Mouse (Mus musculus) left cerebral cortex, adult 8-10 months (tissue): ENCODE results near the gene Ilk. TPM values are rescaled to one million over a fixed set of nuclear protein-coding genes. Genes with fewer than 3 reads are reported as not detected.
"Not testable (repeated sequence)": the region's sequence is repeated elsewhere in the genome, so short reads cannot be mapped to it uniquely, and the experiment has no call there.

Experiments used
- DNase-seq, 2 experiments: peaks; one replicate each; pipeline ENCODE4 v3.0.0; 2022; ENCODE audit warnings: low spot score in 2 of 2
- total RNA-seq, 4 experiments: library from RNA; stranded (reverse); gene quantifications; 2 replicates each; pipeline ENCODE4 v1.2.4; 2022

The Ilk gene
- total RNA-seq, 4 experiments from 2014 or later = 74.3 to 83.2 (median 81.6) TPM

GRCm38 (mm10) chr7:105742539-105743215 is 6.3 kb downstream of the Ilk start:
- not testable (repeated sequence) for DNase-seq

DNA sequence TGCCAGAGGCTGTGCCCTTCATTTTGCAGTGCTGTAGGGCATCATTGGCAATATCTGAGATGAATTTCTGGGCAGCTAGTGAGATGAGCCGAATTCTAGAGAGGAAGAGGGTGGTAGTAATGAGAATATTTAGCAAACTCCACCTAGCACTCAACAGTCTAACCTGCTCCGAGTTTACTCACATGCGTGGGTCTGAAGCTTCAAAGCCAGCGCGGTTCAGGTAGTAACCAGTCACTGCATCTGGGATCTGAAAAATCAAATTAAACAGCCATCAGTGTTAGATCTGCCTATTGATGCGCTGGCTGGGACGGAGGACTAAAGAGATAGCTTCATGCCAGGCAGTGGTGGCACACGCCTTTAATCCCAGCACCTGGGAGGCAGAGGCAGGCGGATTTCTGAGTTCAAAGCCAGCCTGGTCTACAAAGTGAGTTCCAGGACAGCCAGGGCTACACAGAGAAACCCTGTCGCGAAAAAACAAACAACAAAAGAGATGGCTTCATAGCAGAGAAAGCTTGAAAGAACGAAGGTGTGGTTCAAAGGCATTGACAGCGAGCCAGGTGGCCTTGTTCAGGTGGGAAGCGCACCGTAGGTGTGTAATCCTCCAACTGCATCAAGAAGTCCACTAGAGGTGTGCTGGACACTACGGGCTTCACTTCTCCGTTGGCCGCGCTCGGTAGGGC is 7.0 kb downstream of the Ilk start:
- not testable (repeated sequence) for DNase-seq

- DNase-seq = peak; percentile 69 to 86
Measured at GRCm38 (mm10) chr7:105743926-105744590, 7.7 kb downstream of the Ilk start, which contains the start of gene Taf10. Gene Taf10, minus strand, starts transcription at chr7:105744361.

DNA sequence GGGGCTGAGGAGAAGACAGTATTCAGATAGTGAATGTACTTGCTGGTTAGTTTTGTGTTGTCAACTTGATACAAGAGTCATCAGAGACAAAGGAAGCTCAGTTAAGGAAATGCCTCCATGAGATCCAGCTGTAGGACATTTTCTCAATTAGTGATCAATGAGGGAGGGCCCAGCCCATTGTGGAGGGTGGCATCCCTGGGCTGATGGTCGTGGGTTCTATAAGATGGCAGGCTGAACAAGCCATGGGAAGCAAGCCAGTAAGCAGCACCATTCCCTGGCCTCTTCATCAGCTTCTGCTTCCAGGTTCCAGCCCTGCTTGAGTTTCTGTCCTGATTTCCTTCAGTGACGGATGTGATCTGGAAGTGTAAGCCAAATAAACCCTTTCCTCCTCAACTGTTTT is 11.4 kb downstream of the Ilk start:
- peak in 1 of 2 experiments; percentile 4 for DNase-seq

DNA sequence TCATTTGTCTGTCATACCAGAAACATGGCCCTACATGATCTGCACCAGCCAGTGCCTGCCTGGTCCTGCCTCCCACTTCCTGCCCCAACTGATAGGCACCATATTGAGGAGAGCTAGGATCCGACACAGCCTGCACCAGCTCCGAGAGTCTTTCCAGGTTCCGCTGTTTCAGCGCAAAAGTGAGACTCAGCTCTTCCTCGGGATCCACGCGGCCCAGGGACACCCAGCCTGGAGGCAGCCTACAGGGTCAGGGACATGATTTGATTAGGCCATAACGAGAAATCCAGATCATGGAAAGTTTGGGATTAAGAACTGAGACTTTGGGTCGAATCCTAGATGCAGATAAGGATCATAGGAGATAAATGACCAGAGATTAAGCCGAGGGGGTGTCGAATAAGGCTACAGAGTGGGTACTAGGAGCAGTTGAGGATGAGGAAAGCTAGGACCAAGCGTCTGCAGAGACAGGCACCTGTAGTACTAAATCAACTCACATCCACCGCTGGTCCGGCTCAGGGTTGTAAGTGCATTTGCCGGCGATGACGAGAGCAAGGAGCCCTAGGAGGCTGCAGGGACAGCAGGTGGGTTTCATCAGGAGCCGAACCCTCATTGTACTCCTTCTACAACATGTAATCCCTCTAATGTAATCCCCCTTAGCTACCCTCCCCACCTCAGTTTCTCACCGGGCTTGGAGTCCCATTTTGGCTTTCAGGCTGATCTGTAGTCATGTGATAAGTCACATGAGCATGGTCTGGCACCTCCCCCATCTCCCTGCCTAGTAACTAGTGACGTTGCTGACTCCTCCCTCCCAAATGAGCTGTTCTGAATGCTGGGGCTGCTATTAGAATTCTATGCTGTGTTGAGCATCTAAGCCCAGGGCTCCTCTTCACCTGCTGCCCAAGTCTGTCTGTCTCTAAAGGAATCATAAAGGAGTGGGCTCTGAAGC is 15.4 kb downstream of the Ilk start, which contains the start of gene Tpp1:
Gene Tpp1 (minus strand): TSS at position 745 of the 943 bp plus-strand sequence.
- DNase-seq = peak; percentile 83 to 95

DNA sequence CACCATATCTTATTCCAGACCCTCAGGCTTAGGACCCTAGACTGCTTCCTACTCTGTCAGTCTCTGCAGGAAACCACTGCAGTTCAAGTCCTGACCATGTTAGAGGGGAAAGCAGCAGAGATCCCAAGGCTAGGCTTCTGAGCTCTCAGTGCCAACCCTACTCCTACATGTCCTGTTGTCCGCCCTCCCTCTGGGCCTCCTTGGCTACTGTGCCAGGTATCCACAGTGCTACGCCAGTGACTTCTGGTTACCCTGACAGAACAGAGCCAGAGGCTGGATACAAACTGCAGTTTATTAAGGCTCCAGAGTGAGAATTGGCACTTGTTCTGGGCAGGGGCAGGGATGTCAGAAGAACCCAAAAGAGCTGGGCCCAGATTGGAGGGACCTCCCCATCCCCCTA is 16.3 kb downstream of the Ilk start:
- no peak for DNase-seq

- DNase-seq = no peak
Measured at GRCm38 (mm10) chr7:105753281-105753680, 16.9 kb downstream of the Ilk start.

DNA sequence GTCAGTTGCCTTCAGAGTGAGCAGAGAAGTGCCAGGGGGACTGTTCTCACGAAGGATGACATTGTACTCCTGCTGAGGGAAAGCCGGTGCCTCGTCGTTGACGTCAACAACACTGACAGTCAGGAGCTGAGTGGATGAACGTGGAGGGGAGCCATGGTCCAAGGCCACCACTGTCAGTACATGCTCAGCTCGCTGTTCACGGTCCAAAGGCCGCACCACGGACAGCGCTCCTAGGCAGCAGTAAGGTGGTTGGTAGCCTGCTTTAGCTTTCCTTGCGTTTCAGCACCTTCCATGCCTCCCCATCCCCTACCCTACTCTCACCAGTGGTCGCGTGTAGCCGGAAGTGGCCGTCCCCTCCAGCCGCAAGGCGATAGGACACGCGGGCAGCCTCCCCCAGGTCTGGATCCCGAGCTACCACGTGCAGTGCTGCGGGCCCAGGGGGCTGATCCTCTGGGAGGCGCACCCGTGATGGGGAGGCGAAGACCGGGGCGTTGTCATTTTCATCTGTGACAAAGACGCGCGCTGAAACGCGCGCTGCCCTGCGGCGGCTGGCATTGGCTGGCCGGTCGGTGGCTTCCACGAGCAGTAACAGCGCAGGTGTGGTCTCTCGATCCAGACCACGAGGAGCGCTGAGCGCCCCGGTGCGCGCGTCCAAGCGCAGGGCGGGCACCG is 25.6 kb downstream of the Ilk start:
- DNase-seq = no peak

DNA sequence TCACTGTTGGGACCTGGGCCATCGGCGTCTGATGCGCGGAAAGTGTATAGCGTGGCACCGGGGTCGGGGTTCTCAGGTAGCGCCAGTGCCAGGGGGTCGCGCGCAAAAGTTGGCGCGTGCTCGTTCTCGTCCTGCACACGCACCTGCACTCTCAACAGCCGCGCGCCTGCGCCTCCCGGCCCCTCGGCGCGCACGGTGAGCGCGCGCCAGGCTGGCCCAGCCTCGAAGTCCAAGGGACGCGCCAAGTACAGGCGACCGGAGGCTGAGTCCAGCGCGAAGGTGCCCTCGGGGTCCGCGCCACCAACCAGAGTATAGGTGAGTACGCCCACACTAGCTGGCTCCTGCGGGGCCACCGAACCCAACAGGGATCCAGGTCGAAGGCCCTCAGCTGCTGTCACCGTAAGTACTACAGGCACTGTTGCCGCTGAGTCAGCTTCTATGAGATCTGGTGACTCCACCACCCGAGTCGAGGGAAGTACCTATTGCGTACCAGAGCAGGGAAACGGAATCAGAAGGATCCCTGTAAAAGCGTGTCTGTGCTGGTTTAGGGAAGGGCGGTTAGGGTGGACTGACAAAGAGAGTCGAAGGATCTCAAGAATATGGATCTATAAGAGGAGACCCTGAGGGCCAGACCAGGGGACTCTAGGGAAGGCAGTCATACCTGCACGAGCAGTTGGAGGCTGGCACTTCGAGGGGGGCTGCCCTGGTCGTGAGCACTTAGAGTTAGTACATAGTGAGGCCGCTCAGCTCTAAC is 26.3 kb downstream of the Ilk start:
- no peak for DNase-seq

GRCm38 (mm10) chr7:105764331-105764730 is 27.9 kb downstream of the Ilk start:
- no peak for DNase-seq

DNA sequence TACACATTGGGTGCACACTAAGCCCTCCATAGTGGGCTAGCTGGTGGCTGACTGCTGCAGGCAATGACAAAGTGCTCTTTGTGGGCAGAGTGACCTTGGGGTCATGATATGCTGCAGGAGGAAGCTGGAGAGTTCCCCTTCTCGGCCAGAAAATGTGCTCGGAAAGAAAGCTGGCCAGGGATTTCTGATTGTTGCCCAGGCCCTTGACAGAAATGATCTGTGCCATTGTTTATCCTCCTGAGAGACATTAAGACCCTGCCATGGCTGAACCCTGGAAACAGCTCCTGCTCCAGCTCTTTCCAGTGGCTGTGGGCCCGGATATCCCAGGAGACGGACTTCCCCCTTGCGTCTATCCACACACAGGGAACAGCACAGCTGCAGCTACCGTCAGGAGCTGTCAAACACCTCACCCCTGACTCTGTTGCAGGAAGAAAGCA is 31.4 kb downstream of the Ilk start:
- no peak for DNase-seq

DNA sequence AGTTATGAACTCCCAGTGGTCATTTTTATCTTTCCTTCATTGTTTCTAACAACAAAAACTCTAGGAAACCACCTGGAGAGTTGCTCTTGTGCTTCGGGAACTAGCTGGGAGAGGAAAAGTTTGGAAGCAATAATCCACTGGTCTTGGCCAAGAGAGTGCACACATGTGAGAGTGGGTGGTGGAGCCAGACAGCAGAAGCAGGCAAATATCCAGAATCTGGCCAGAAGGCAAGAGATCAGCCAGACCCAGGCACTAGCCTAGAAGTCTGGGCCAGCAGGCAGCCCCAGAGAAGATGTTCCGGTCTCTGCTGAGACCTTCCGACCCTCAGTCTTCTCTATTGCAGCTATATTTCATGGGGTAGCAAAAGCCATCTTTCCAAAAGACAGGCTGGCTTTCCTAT is 33.6 kb downstream of the Ilk start:
- no peak for DNase-seq

DNA sequence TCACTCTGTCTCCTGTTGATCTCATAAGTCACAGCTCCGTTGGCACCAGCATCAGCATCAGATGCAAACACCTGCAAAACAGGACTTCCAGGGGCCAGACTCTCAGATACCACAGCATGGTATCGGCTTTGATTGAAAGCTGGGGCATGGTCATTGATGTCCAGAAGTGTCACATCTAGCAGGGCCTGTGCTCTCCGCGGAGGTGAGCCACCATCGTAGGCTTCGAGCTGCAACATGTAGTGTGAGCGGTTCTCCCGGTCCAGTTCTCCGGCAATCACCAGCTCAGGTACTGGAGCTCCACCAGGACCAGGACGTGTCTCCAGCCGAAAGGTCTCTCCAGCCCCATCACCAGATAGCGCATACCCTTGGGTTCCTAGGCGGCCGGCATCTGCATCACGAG is 35.9 kb downstream of the Ilk start:
- no peak for DNase-seq

GRCm38 (mm10) chr7:105773041-105773440 is 36.6 kb downstream of the Ilk start:
- DNase-seq = no peak

GRCm38 (mm10) chr7:105774661-105775060 is 38.3 kb downstream of the Ilk start:
- DNase-seq = no peak

GRCm38 (mm10) chr7:105776026-105776425 is 39.6 kb downstream of the Ilk start:
- DNase-seq = no peak

- no peak for DNase-seq
Measured at GRCm38 (mm10) chr7:105777316-105777715, 40.9 kb downstream of the Ilk start.

GRCm38 (mm10) chr7:105777797-105778552 is 41.6 kb downstream of the Ilk start:
- no peak for DNase-seq
